In genomic region chr1:132594587-132594986, GRCm38 (mm10) we compare ENCODE assay signal across 8 mouse cellular contexts. TPM values are rescaled to one million over a fixed set of nuclear protein-coding genes. Genes with fewer than 3 reads are reported as not detected.
DNase-seq lines count a peak whose midpoint lies in the region; ATAC-seq and TF ChIP-seq lines count a peak whose summit lies in the region.

No protein-coding gene starts in this region.

- ATAC-seq in heart, embryonic 12.5 days (ENCODE audit: insufficient number of reproducible peaks, low FRiP score): no peak
- ATAC-seq in forebrain, postnatal 0 days: peak; percentile 74

- no peaks in the 10 kb centered on the region for H3K4me1 ChIP-seq in heart, embryonic 12.5 days (replicated peaks)
- H3K4me1 ChIP-seq in forebrain, postnatal 0 days (ENCODE audit: insufficient read depth): peaks cover 4% of the 10 kb centered on the region; the same call in 1 of the 2 replicates

- H3K27me3 ChIP-seq in heart, embryonic 12.5 days (replicated peaks): peaks cover 41% of the 10 kb centered on the region
- no peaks in the 10 kb centered on the region for H3K27me3 ChIP-seq in forebrain, postnatal 0 days (ENCODE audit: insufficient read depth, low read length)

- H3K9me3 ChIP-seq in heart, embryonic 12.5 days (replicated peaks): no peaks in the 10 kb centered on the region
- H3K9me3 ChIP-seq in forebrain, postnatal 0 days (ENCODE audit: low read length): no peaks in the 10 kb centered on the region

- peak; percentile 97 for TF ChIP-seq CTCF in forebrain, postnatal 0 days (IDR thresholded peaks at IDR 0.05; ENCODE audit: low read depth)

- no peak overlapping the region for H3K9ac ChIP-seq in heart, embryonic 12.5 days
- H3K9ac ChIP-seq in forebrain, postnatal 0 days: 0 out of 2 replicates have a peak overlapping the region, but pooled peaks have one; percentile 0

- no peak overlapping the region for H3K4me2 ChIP-seq in heart, embryonic 12.5 days
- H3K4me2 ChIP-seq in forebrain, postnatal 0 days (ENCODE audit: low read depth): no peak overlapping the region

- 7% methylated on average over 4 of the region's 4 CpGs for WGBS in heart, embryonic 12.5 days
- 7% methylated on average over 4 of the region's 4 CpGs for WGBS in forebrain, postnatal 0 days

- no peak overlapping the region for H3K27ac ChIP-seq in heart, embryonic 12.5 days (ENCODE audit: poor library complexity, severe bottlenecking)
- H3K27ac ChIP-seq in forebrain, postnatal 0 days (ENCODE audit: low read depth, low read length): no peak overlapping the region

- H3K36me3 ChIP-seq in heart, embryonic 12.5 days: no peaks in the 10 kb centered on the region
- peaks cover 31% of the 10 kb centered on the region for H3K36me3 ChIP-seq in forebrain, postnatal 0 days (ENCODE audit: insufficient read depth)

- no peak overlapping the region for H3K4me3 ChIP-seq in heart, embryonic 12.5 days
- no peak overlapping the region for H3K4me3 ChIP-seq in forebrain, postnatal 0 days (ENCODE audit: low read depth, low read length)

- DNase-seq in heart, adult 18-20 months: peak; percentile 30 to 77
- DNase-seq in cerebellum, adult 8-10 months: peak; percentile 88
- peak; percentile 91 for DNase-seq in forebrain, postnatal 0 days
- DNase-seq in induced T-regulatory cell, adult 2 months (ENCODE audit: low read depth): peak; percentile 42
- peak; percentile 87 for DNase-seq in left cerebral cortex, postnatal 4 days
- peak; percentile 22 for DNase-seq in naive thymus-derived CD4-positive, alpha-beta T cell, adult 2 months (ENCODE audit: low read depth)
- peak; percentile 52 to 84 for DNase-seq in spleen, postnatal 4 days (ENCODE audit: low spot score in 2 of 2)

- intact Hi-C loops in left cerebral cortex, postnatal 4 days (cut with DNase I): loop anchor here (10.0 kb wide), 1 partner anchor 230 kb away; no protein-coding TSS in a partner anchor

RNA-seq across cellular contexts. Expression of gene Cntn2, which starts 51.5 kb away (rescaled TPM):
- 1 to 10 TPM; 3.1 to 4.0 TPM for total RNA-seq in heart, adult 18-20 months (2021)
- polyA plus RNA-seq in heart, embryonic 12.5 days (2016; fragmentation: Nextera tagmentation; extraction: Ambion mirVana): 0.18 and 0.20 TPM in 2 replicates
- total RNA-seq in forebrain, postnatal 0 days (2014; rRNA removed): 101 and 104 TPM in 2 replicates
- polyA plus RNA-seq in forebrain, postnatal 0 days (2015; fragmentation: Nextera tagmentation; extraction: Ambion mirVana): 41.0 and 43.9 TPM in 2 replicates
- 100 to 1,000 TPM; 113 to 118 TPM for total RNA-seq in left cerebral cortex, postnatal 4 days (2021)

Comparison
In these comparisons a context has a peak if more than half of its experiments do, and no peak if none do; other contexts are left out.
1. DNase-seq: peak in every context shown above with its lines; median percentile 91 in forebrain, postnatal 0 days; 88 in cerebellum, adult 8-10 months; 87 in left cerebral cortex, postnatal 4 days; 68 in spleen, postnatal 4 days; 54 in heart, adult 18-20 months; 42 in induced T-regulatory cell, adult 2 months; 22 in naive thymus-derived CD4-positive, alpha-beta T cell, adult 2 months.
2. RNA of gene Cntn2, which starts 51.5 kb away (total RNA-seq): 113 to 118 TPM in left cerebral cortex, postnatal 4 days and 101 to 104 TPM in forebrain, postnatal 0 days; 3.1 to 4.0 TPM in heart, adult 18-20 months; every median in the first group is over 10 times any median in the second.